Comparison of ENCODE assay signal across 36 mouse cellular contexts in the genomic region with DNA sequence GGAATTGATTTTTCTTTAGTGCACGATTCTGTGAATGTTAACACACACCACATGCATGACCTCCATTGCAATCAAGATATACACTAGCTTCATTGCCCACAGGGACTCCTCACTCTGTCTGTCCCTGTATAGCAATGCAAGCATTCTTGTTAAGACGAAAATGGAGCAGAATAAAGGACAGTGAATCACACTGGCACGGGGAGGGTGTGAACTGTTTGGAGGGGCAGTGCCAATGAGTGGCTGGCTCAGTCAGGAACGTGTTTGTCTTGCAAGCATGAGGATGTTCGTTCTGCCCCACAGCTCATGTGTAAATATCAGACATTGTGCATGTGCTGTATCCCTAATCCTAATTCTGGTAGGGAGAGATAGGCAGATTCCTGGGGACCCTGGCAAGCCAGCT. TPM values are rescaled to one million over a fixed set of nuclear protein-coding genes. Genes with fewer than 3 reads are reported as not detected.
DNase-seq lines count a peak whose midpoint lies in the region; ATAC-seq and TF ChIP-seq lines count a peak whose summit lies in the region.
"Had no signal": no experiment of that assay in that cellular context is flagged by ENCODE, and none has a peak within 500 bp of the region (broad histone marks: within the 10 kb centered on the region; RNA-seq: fewer than 3 reads in every experiment).

No protein-coding gene starts in this region.

- no peak overlapping the region for H3K4me3 ChIP-seq in forebrain, postnatal 0 days (ENCODE audit: low read depth, low read length)
- no peak overlapping the region for H3K4me3 ChIP-seq in forebrain, embryonic 16.5 days (replicated peaks; ENCODE audit: low read length)
- H3K4me3 ChIP-seq in midbrain, embryonic 11.5 days (ENCODE audit: low read depth, low read length) = no peak overlapping the region
- H3K4me3 ChIP-seq in midbrain, embryonic 10.5 days = no peak overlapping the region
- H3K4me3 ChIP-seq in stomach, embryonic 16.5 days (replicated peaks; ENCODE audit: low read length) = no peak overlapping the region
- H3K4me3 ChIP-seq: heart, adult 2 months; heart, embryonic 15.5 days; layer of hippocampus, adult 2 months; neural tube, embryonic 12.5 days had no signal

- no peaks in the 10 kb centered on the region for H3K9me3 ChIP-seq in forebrain, postnatal 0 days (ENCODE audit: low read length)
- no peaks in the 10 kb centered on the region for H3K9me3 ChIP-seq in forebrain, embryonic 16.5 days (ENCODE audit: control insufficient read depth, low read length)
- no peaks in the 10 kb centered on the region for H3K9me3 ChIP-seq in midbrain, embryonic 11.5 days (ENCODE audit: control insufficient read depth, low read length)
- H3K9me3 ChIP-seq in midbrain, embryonic 10.5 days (replicated peaks) = no peaks in the 10 kb centered on the region
- H3K9me3 ChIP-seq in stomach, embryonic 16.5 days (replicated peaks; ENCODE audit: control insufficient read depth, low read length) = no peaks in the 10 kb centered on the region
- H3K9me3 ChIP-seq: heart, embryonic 15.5 days; neural tube, embryonic 12.5 days had no signal

- no peaks in the 10 kb centered on the region for H3K27me3 ChIP-seq in forebrain, postnatal 0 days (ENCODE audit: insufficient read depth, low read length)
- H3K27me3 ChIP-seq in forebrain, embryonic 16.5 days (replicated peaks; ENCODE audit: control insufficient read depth, insufficient read depth, low read length) = no peaks in the 10 kb centered on the region
- H3K27me3 ChIP-seq in midbrain, embryonic 11.5 days (ENCODE audit: control insufficient read depth, insufficient read depth, low read length) = no peaks in the 10 kb centered on the region
- H3K27me3 ChIP-seq in midbrain, embryonic 10.5 days (ENCODE audit: low read depth, poor library complexity, severe bottlenecking) = no peaks in the 10 kb centered on the region
- no peaks in the 10 kb centered on the region for H3K27me3 ChIP-seq in stomach, embryonic 16.5 days (ENCODE audit: control insufficient read depth, insufficient read depth, low read length)
- H3K27me3 ChIP-seq: heart, embryonic 15.5 days; neural tube, embryonic 12.5 days had no signal

- H3K36me3 ChIP-seq in forebrain, postnatal 0 days (ENCODE audit: insufficient read depth) = no peaks in the 10 kb centered on the region
- no peaks in the 10 kb centered on the region for H3K36me3 ChIP-seq in forebrain, embryonic 16.5 days (ENCODE audit: control insufficient read depth, insufficient read depth)
- no peaks in the 10 kb centered on the region for H3K36me3 ChIP-seq in midbrain, embryonic 11.5 days (ENCODE audit: control insufficient read depth, insufficient read depth, low read length)
- H3K36me3 ChIP-seq in midbrain, embryonic 10.5 days = no peaks in the 10 kb centered on the region
- no peaks in the 10 kb centered on the region for H3K36me3 ChIP-seq in stomach, embryonic 16.5 days (ENCODE audit: control insufficient read depth, insufficient read depth, low read length)
- H3K36me3 ChIP-seq: heart, embryonic 15.5 days; neural tube, embryonic 12.5 days had no signal

- no peak for TF ChIP-seq CTCF in forebrain, postnatal 0 days (IDR thresholded peaks at IDR 0.05; ENCODE audit: low read depth)

- no peak overlapping the region for H3K4me2 ChIP-seq in forebrain, postnatal 0 days (ENCODE audit: low read depth)
- no peak overlapping the region for H3K4me2 ChIP-seq in forebrain, embryonic 16.5 days (ENCODE audit: low read length)
- H3K4me2 ChIP-seq in midbrain, embryonic 11.5 days = no peak overlapping the region
- no peak overlapping the region for H3K4me2 ChIP-seq in stomach, embryonic 16.5 days (ENCODE audit: low read depth, low read length)
- H3K4me2 ChIP-seq: heart, embryonic 15.5 days; lung, embryonic 14.5 days; neural tube, embryonic 12.5 days had no signal

- WGBS in forebrain, postnatal 0 days = 64% methylated on average over 5 of the region's 5 CpGs
- WGBS in forebrain, embryonic 16.5 days = 66% methylated on average over 5 of the region's 5 CpGs
- 67% methylated on average over 5 of the region's 5 CpGs for WGBS in midbrain, embryonic 11.5 days
- 81% methylated on average over 5 of the region's 5 CpGs for WGBS in midbrain, embryonic 10.5 days
- WGBS in stomach, embryonic 16.5 days = 58% methylated on average over 5 of the region's 5 CpGs

- H3K9ac ChIP-seq in forebrain, postnatal 0 days = no peak overlapping the region
- no peak overlapping the region for H3K9ac ChIP-seq in forebrain, embryonic 16.5 days (replicated peaks; ENCODE audit: low read depth, low read length)
- H3K9ac ChIP-seq in midbrain, embryonic 11.5 days (ENCODE audit: low read length) = no peak overlapping the region
- no peak overlapping the region for H3K9ac ChIP-seq in stomach, embryonic 16.5 days (ENCODE audit: low read length)
- H3K9ac ChIP-seq: heart, embryonic 15.5 days; liver, embryonic 14.5 days; lung, embryonic 14.5 days; neural tube, embryonic 12.5 days had no signal

- no peaks in the 10 kb centered on the region for H3K4me1 ChIP-seq in forebrain, postnatal 0 days (ENCODE audit: insufficient read depth)
- H3K4me1 ChIP-seq in forebrain, embryonic 16.5 days (replicated peaks; ENCODE audit: control insufficient read depth, insufficient read depth, low read length) = no peaks in the 10 kb centered on the region; the same call in 1 of the 2 replicates
- H3K4me1 ChIP-seq in midbrain, embryonic 11.5 days (ENCODE audit: control insufficient read depth, insufficient read depth, low read length) = no peaks in the 10 kb centered on the region
- no peaks in the 10 kb centered on the region for H3K4me1 ChIP-seq in midbrain, embryonic 10.5 days
- no peaks in the 10 kb centered on the region for H3K4me1 ChIP-seq in stomach, embryonic 16.5 days (ENCODE audit: control insufficient read depth, insufficient read depth, low read length)
- H3K4me1 ChIP-seq: neural tube, embryonic 12.5 days had no signal

- ATAC-seq in forebrain, postnatal 0 days = peak; percentile 25; the same call in 1 of the 2 replicates
- no peak for ATAC-seq in forebrain, embryonic 16.5 days
- ATAC-seq in midbrain, embryonic 11.5 days (ENCODE audit: low FRiP score) = no peak
- peak; percentile 54; the same call in 1 of the 2 replicates for ATAC-seq in stomach, embryonic 16.5 days (ENCODE audit: insufficient read depth, low FRiP score)
- ATAC-seq: forebrain, embryonic 14.5 days; hindbrain, embryonic 16.5 days; intestine, postnatal 0 days had no signal

- no peak for DNase-seq in forebrain, postnatal 0 days
- peak; percentile 59 for DNase-seq in midbrain, embryonic 11.5 days (ENCODE audit: low spot score, missing footprints)
- no peak for DNase-seq in midbrain, embryonic 10.5 days (ENCODE audit: low spot score)
- peak; percentile 50 for DNase-seq in induced T-regulatory cell, adult 2 months (ENCODE audit: low read depth)
- no peak for DNase-seq in c-Kit-positive CD71-positive TER-119-positive erythroid progenitor cells, embryonic 14.5 days (ENCODE audit: low spot score)
- no peak for DNase-seq in testis, postnatal 10 days (ENCODE audit: low spot score)
- DNase-seq: adrenal gland, adult 8-10 months; cerebellum, adult 9-10 months; gastrocnemius, postnatal 36 days; heart, adult 2 months; heart, postnatal 36 days; kidney, postnatal 25 days; lung, embryonic 14.5 days; retina, postnatal 1 day; right cerebral cortex, postnatal 25 days; spleen, adult 18-20 months; thymus, adult 2 months; thymus, postnatal 4 days had no signal

- H3K27ac ChIP-seq in forebrain, postnatal 0 days (ENCODE audit: low read depth, low read length) = no peak overlapping the region
- H3K27ac ChIP-seq in forebrain, embryonic 16.5 days (ENCODE audit: low read length) = no peak overlapping the region
- H3K27ac ChIP-seq in midbrain, embryonic 11.5 days (ENCODE audit: low read depth, low read length) = no peak overlapping the region
- no peak overlapping the region for H3K27ac ChIP-seq in midbrain, embryonic 10.5 days (replicated peaks)
- H3K27ac ChIP-seq in stomach, embryonic 16.5 days (ENCODE audit: low read length) = peak overlapping the region; percentile 88
- H3K27ac ChIP-seq: heart, adult 2 months; heart, embryonic 15.5 days; layer of hippocampus, adult 2 months; liver, embryonic 14.5 days; neural tube, embryonic 12.5 days had no signal

RNA-seq across cellular contexts. Expression of a gene that starts 8.3 kb away (rescaled TPM):
- 0.10 TPM in 1 of 2 replicates, not detected in the other for total RNA-seq in forebrain, postnatal 0 days (2014; rRNA removed)
- 0.24 and 0.52 TPM in 2 replicates for polyA plus RNA-seq in forebrain, postnatal 0 days (2015; fragmentation: Nextera tagmentation; extraction: Ambion mirVana)
- polyA plus RNA-seq in forebrain, embryonic 16.5 days (2015; fragmentation: Nextera tagmentation; extraction: Ambion mirVana) = 0.06 and 0.10 TPM in 2 replicates
- 0.08 and 0.22 TPM in 2 replicates for polyA plus RNA-seq in midbrain, embryonic 11.5 days (2014; fragmentation: Nextera tagmentation; extraction: Ambion mirVana)
- not detected in 2 replicates for polyA plus RNA-seq in midbrain, embryonic 10.5 days (2016; fragmentation: Nextera tagmentation; extraction: Ambion mirVana)
- 3.3 and 3.8 TPM in 2 replicates for polyA plus RNA-seq in stomach, embryonic 16.5 days (2015; fragmentation: Nextera tagmentation; extraction: Ambion mirVana)
- total RNA-seq: common myeloid progenitor, adult 5-6 weeks; gastrocnemius, adult 18-20 months; layer of hippocampus, adult 2 months; left cerebral cortex, postnatal 36 days; MEL had no signal

RNA-seq across cellular contexts. Expression of a gene that starts 41.9 kb away (rescaled TPM):
- total RNA-seq in forebrain, postnatal 0 days (2014; rRNA removed) = 27.9 and 29.0 TPM in 2 replicates
- 34.5 TPM in 2 replicates for polyA plus RNA-seq in forebrain, postnatal 0 days (2015; fragmentation: Nextera tagmentation; extraction: Ambion mirVana)
- 38.3 and 40.5 TPM in 2 replicates for polyA plus RNA-seq in forebrain, embryonic 16.5 days (2015; fragmentation: Nextera tagmentation; extraction: Ambion mirVana)
- 23.1 and 26.0 TPM in 2 replicates for polyA plus RNA-seq in midbrain, embryonic 11.5 days (2014; fragmentation: Nextera tagmentation; extraction: Ambion mirVana)
- 33.8 and 36.0 TPM in 2 replicates for polyA plus RNA-seq in midbrain, embryonic 10.5 days (2016; fragmentation: Nextera tagmentation; extraction: Ambion mirVana)
- polyA plus RNA-seq in stomach, embryonic 16.5 days (2015; fragmentation: Nextera tagmentation; extraction: Ambion mirVana) = 48.7 and 60.3 TPM in 2 replicates

RNA-seq across cellular contexts. Expression of a gene that starts 52.6 kb away (rescaled TPM):
- not detected in 2 replicates for total RNA-seq in forebrain, postnatal 0 days (2014; rRNA removed)
- polyA plus RNA-seq in forebrain, postnatal 0 days (2015; fragmentation: Nextera tagmentation; extraction: Ambion mirVana) = not detected in 2 replicates
- polyA plus RNA-seq in forebrain, embryonic 16.5 days (2015; fragmentation: Nextera tagmentation; extraction: Ambion mirVana) = not detected in 2 replicates
- not detected in 2 replicates for polyA plus RNA-seq in midbrain, embryonic 11.5 days (2014; fragmentation: Nextera tagmentation; extraction: Ambion mirVana)
- polyA plus RNA-seq in midbrain, embryonic 10.5 days (2016; fragmentation: Nextera tagmentation; extraction: Ambion mirVana) = not detected in 2 replicates
- polyA plus RNA-seq in stomach, embryonic 16.5 days (2015; fragmentation: Nextera tagmentation; extraction: Ambion mirVana) = 139 and 218 TPM in 2 replicates
- total RNA-seq: adrenal gland, adult 8-10 months; common myeloid progenitor, adult 5-6 weeks; gastrocnemius, adult 18-20 months; gastrocnemius, postnatal 36 days; heart, adult 2 months; heart, postnatal 36 days; layer of hippocampus, adult 2 months; layer of hippocampus, postnatal 25 days; left cerebral cortex, postnatal 36 days; megakaryocyte, adult 5-6 weeks; MEL; monocyte, adult 5-6 weeks had no signal
- polyA plus RNA-seq: embryonic facial prominence, embryonic 11.5 days; forebrain, embryonic 14.5 days; heart, adult 2 months; heart, embryonic 15.5 days; hindbrain, embryonic 16.5 days; kidney, embryonic 14.5 days; lung, embryonic 14.5 days; neural tube, embryonic 12.5 days had no signal

Comparison
In these comparisons a context has a peak if more than half of its experiments do, and no peak if none do; other contexts are left out.
1. ATAC-seq: peak in forebrain, postnatal 0 days (single experiment) and stomach, embryonic 16.5 days (single experiment); none in forebrain, embryonic 16.5 days (single experiment) and midbrain, embryonic 11.5 days (single experiment).
2. DNase-seq: peak in midbrain, embryonic 11.5 days (single experiment) and induced T-regulatory cell, adult 2 months (single experiment); none in forebrain, postnatal 0 days (single experiment), midbrain, embryonic 10.5 days (single experiment), c-Kit-positive CD71-positive TER-119-positive erythroid progenitor cells, embryonic 14.5 days (single experiment) and testis, postnatal 10 days (single experiment).
3. RNA of a gene that starts 52.6 kb away (polyA plus RNA-seq): 139 to 218 TPM in stomach, embryonic 16.5 days; not detected in forebrain, postnatal 0 days, not detected in forebrain, embryonic 16.5 days, not detected in midbrain, embryonic 11.5 days and not detected in midbrain, embryonic 10.5 days; every median in the first group is over 100 times any median in the second.